Mouse (Mus musculus) layer of hippocampus, postnatal 25 days (tissue): ENCODE measurements at regions not wholly inside any gene's neighbourhood (a gene's known extent, or its start where the extent isn't known, plus 50 kb on each side); places are given as distances from the start of the nearest gene placed in this dataset.

ENCODE experiments used
- DNase-seq, 2 experiments: peaks; one replicate each; pipeline ENCODE4 v3.0.0; 2022; ENCODE audit warnings: mixed read lengths in 2 of 2, low spot score in 1 of 2; ENCODE audit errors: extremely low spot score in 1 of 2

DNA sequence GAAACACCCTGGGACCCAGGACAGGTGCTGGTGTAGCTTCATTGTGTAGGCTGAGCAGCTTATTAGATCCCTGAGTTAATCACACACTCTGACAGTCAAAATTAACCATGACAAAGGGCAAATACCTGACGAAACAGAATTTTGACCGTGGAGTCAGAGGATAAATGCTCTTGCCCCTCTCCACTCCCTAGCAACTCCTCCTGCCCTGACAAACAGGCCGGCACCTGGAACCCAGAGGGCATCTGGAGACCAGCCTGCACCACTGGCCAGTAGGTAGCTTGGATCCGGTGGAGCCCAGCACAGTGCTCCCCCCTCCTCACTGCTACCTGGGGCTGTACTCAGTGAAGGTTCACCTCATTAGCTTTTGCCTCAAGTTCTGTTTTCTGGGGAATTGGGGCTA lies 174.5 kb downstream of the Snx10 start:
- no peak for DNase-seq

DNA sequence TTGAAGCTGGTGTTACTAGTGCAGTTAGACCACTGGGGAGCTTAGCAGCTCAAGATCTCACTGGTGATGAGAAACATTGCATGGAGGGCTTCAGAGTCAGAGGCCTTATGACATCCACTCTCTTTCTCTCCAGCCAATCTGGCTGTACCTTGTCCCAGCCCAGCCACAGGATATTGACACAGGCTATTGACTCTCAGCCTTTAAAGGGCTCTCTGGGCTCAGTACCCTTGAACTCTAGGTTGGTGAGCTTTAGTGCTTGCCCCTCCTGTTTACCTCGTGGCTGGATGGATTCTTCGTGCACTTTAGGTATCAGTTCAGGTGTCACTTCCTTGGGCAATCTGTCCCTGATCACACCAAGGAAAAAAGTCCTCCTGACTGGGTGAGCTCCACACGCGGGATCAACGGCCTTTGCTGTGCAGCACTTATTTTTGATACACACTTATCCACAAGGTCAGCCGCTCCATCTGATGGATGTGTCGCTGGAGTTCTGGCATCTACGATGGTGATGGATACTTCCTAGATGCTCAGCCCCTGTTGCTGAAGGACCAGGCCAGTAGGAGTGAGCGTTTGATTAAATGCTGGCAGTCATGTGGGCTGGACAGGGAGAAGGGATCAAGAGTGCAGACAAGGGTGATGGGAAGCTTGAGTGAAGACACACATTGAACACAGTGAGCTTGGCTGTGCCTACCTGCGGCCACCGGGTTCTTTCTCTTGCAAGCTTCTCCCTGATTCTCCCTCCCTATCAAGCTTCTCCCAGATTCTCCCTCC lies 177.7 kb downstream of the Snx10 start:
- no peak for DNase-seq

- DNase-seq: no peak
Measured at GRCm38 (mm10) chr6:51702456-51703171, 178.9 kb downstream of the Snx10 start.

DNA sequence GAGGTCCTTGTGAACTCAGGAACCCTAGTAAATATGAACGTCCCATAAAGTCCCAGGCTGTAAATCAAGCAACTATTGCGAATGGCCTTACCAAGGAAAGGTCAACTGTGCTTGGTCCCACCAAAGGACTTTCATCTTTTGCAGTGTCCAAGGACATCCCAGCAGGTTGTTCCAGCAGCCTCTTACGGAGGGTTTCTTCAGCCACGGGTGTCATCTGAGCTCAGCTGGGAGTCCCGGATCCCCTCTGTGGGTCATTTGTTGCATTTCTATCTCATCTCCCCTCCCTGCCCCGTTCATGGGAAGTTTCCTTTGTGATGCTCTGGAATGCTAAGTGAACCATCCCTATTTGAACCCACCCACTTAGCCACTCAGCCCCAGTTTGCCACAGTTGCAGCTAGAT lies 184.3 kb downstream of the Snx10 start:
- no peak for DNase-seq

- no peak for DNase-seq
Measured at GRCm38 (mm10) chr6:51708668-51709339, 185.1 kb downstream of the Snx10 start.

DNA sequence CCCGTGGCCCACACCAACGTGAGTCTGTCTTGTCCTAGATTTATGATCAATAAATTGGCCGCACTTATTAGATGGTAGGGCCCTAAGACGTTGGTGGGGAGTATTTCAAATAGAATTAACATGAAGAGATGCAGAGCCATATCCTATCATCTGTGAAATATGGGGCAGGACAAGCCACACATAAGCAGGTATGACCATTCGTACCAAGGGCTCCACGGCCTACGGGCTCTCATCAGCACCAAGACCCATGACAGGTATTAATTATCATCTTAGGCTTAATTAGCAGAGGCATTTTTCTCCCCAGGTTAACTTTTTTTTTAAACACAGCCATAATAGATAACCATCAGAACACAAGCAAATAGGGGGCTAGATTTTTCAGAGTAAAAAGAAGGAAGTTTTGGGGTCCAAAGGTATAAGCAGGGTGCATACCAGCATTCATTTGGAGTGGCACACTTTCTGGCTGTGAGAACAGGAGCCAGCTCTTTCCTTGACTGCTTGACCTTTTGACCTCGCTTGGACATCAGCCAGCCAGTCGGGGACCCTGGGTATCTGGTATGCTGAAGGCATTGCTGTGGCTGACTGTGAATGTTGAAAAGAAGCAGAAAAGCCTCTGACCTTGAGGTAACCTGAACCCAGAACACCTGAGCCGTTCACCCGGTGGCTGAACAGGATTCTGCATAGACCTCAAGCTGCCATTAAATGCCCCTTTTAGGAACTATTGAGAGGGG lies 185.8 kb downstream of the Snx10 start:
- DNase-seq: no peak

DNA sequence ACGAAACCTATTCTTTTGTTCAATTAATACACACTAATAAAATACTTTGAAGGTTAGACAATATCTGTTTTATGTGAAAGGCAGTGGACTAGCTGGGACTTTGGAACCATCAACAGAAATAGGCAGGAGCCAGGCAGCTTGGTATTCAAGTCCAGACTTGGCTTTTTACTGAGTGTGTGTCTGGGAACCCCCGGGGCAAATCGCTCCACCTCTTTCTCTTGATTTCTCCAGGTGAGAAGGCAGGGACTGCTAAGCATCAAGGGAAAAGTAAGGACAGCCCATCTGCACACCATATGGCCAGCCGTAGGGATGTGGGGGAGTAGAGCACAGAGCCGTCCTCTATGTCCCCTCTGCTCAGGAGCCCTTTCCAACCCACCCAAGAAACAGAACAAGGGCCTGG lies 186.5 kb downstream of the Snx10 start:
- DNase-seq: no peak

- DNase-seq: no peak
Measured at GRCm38 (mm10) chr6:51710926-51711615, 187.4 kb downstream of the Snx10 start.

DNA sequence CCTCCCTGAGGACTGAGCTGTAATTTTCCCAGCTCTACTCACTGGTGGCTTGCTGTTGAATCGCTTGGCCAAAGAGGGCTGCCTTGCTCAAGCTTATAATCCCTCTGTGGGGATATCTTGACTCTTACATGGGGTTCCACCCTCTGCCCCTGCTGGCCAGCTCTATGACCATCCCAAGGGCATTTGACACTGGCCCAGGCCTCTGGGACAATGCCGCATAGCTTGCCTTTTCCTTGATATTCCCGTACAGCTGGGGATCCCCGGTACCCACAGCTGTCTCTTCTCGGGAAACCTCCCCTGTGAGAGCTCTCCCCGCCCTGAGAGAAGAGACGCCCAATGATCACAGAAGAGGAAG lies 187.9 kb downstream of the Snx10 start:
- no peak for DNase-seq

DNA sequence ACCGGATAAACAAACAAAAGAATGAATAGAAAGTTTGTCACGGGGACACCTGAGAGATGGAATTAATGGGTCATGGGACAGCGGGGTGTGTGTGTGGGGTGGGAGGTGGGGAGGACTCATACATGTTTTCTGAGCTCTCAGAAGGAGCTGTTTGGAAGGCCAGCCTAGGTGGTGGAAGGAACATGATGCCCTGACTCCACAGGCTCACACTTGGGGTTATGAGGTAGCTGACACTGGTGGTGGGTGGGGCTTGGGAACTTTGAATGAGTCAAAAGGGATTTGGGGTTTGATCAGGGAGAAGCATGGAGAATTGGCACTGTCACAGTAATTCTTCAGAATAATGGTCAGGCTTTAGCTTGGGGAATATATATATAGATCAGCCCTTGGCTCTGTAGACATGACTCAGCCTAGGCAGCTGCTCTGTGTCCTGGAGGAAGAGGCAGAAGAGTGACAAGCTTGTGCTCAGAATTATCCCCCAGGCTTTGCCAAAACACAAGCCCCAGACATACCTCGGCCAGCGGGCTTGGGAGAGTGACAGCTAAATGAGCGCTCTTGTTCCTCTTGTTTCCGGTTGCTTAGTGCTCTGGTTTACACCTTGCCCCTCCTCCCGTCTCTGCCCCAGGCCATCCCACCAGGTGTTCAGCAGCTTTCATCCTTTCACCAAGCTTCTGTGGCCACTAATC lies 191.6 kb downstream of the Snx10 start:
- no peak for DNase-seq

GRCm38 (mm10) chr6:51717386-51717785 lies 193.7 kb downstream of the Snx10 start:
- DNase-seq: no peak

GRCm38 (mm10) chr6:51720705-51721104 lies 197.0 kb downstream of the Snx10 start:
- no peak for DNase-seq

- no peak for DNase-seq
Measured at GRCm38 (mm10) chr6:51723053-51723452, 199.4 kb downstream of the Snx10 start.

DNA sequence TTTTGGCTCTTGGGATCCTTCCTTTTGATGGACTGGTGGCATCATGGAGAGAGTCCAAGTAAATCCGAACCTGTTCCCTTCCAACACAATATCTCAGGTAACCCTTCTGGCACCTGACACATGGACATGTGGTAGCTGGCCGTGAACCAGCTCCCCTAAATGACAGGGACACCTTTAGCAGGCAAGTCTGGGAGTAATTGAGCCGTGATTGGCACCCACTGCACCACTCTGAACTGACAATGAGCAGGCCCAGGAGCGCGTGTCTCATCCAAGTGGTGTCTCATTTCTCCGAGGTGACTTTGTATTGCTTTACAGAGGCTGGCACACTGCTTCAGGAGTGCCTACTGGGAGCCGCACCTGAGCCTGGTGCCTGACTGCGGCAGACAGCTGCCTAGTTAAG lies 203.5 kb downstream of the Snx10 start:
- DNase-seq: no peak

DNA sequence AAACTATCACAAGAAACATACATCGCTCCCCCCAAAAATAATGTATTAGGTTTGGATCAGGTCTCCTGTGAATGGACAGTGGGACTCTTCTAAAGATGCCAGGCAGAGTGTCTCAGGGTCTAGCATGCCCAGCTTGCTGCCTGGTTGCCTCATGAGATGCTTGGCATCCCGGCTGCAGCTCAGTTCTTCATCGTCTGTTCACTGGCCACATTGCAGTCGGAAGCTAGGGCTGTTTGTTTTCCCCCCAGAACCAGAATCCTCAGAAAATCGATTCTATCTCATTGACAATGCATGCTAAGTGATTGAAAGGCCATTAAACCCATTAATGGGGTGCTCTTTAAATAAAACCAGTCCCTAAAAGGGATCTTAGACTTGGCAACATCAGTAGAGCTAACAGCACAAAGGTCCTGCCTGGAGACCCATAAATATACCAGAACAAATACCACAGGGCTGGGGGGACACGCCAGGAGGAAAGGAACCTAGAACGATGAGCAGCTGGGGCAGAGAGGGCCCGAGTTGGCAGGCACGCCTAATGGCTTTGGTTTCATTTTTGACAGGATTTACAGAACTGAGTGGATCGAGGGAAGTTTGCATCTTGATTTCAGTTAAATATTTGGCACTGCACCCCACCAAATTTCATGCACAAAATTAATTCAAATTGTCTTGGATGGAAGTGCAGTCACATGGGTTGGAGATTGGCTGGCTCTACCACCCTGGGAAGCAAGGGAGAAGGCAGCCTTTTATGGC lies 205.3 kb downstream of the Snx10 start:
- no peak for DNase-seq

DNA sequence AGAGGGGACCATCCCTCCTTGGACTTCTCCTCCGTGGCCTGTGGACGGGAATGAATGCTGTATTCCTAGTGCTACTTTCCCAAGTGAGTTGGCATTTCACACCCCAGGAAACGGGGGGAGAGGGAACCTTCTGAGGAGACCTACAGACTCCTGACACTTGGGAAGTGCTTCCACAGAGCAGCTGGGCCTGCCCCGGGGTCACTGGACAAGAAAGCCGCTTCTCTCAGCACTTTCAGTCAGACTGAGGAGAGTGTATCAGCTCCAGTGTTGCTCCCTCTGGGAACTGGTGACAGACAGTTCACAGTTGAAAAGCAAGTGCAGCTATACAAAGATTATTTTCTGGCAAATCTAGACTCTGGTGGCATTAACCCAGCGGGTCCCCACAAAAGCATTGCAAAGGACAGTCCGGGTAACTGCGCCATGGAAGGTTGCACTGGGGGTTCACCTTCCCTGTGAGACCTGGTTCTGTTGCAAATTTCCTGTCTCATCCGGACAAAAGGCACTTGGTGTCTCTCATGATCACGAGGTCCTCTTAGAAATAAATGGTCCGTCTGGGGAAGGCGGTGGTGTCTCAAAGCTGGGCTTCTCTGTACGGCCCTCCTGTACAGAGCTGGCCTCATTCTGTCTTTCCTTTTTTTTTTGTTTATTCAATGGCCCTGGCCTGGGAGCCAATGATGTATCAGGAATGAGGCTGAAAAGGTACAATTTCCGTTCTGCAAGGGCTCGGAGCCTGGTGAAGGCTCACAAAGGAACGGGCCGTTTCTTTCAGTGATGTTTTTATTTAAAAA lies 207.1 kb downstream of the Snx10 start:
- no peak for DNase-seq

DNA sequence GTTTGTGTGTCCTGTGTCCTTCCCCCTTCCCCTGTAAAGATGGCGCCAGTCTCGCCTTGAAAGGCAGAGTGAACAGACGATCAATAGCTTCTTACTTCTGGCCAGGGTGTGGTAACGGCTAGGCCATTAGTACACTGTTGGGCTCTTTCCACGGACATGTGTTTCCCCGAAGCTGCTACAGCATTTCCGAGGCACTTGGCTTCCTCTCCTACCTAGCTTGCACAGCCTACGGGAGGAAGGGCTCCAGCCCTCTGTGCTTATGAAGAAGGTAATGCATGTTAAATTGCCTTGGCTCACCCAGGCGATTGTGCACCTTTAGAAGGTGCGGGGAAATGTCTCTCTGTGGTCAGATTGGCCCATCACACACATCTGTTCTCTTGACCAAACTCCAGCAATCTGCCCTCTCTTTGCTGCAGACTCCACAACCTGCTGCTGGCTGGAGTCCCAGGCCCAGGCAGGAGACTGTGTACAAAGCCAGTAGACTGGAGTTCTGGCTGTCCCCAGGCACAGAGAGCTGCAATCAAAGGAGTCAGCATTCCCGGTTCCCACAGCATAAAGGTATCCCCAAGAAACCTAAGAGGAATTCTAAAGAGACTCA lies 208.7 kb downstream of the Snx10 start:
- peak; percentile 30 to 36 for DNase-seq

DNA sequence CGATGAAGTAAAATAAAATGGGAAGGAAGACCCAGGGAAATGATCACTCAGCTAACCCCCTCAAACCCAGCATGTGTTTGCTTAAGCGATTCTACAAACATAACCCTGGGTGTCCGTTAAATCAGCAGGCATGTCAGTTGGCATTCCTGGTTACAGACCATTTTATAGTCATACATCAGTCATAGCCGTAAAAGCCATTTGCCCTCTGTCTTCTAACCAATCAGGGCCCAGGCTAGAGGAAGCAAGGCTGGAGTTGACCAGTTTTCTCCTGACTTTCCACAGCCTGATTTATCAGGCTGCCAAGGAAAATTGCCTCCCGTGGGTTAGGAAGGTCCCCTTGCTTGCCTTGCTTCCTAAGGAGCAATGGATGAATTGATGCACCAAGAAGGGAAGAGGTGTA lies 212.3 kb downstream of the Snx10 start:
- DNase-seq: no peak
